Mouse (Mus musculus) frontal cortex, postnatal 36 days (tissue): ENCODE data around the gene Tldc2.

Experiments
- DNase-seq, 2 experiments: peaks; one replicate each; pipeline ENCODE4 v3.0.0; 2022; ENCODE audit warnings: low spot score in 2 of 2

The Tldc2 gene

DNA sequence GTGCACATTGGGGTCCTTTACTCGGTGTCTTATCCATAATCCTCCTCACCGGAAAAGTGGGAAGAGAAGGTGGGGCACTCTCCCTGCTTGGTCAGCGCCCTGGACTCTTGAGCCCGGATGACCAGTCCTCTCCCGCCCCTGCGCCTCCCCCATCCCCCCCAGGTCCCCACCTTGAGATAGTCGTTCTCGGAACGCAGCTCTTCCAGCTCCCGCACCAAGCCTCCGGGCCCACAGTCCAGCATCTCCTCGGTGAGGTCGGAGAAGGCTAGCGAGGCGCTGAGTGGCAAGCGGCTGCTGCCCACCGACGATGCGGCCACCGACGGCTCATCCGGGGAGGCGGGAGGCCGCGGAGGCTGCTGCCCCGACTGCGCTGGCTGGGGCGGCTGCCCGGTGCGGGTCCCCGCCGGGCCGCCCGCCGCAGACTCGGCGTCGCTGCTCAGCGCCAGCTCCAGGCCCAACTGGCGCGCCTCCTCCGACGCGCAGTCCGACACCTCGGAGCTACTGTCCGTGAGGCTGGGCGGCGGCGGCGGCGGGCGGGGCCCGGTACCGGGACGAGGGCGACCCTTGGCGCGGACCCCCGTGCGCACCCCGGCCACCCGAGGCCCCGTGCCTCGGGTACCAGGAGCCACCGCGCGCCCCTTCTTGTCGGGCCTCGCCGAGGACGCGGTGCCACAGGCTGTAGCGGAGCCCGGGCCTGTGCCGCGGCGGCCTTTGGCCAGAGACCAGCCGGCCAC lies 8.6 kb upstream of the Tldc2 start:
- no peak for DNase-seq

GRCm38 (mm10) chr2:157078793-157079700 lies 7.8 kb upstream of the Tldc2 start, which contains the start of gene Soga1:
Soga1 (minus strand) TSS chr2:157079254.
- DNase-seq: peak; percentile 76 to 78

DNA sequence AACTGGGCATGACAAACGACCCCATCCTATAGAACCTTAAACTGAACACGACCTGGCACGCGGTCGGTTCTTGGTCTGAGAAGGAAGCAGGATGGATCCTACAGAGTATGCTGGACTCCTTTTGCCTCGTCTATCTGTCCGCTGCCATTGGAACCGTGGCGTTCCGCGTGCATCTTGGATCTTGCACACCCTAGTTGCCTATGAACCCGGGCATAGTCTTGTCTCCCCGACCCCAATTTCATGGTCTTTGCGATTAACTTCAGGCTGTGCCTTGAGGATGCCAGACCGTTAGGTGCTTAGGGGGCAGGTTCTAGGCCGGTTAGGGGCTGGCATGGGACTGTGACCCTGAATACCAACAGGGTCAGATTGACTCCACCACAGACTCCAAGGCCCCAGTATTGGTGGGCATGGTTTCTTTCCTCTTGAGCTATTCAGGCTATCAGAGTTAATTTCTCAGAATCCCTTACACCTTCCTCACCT lies 7.1 kb upstream of the Tldc2 start:
- no peak for DNase-seq

GRCm38 (mm10) chr2:157081331-157081730 lies 5.5 kb upstream of the Tldc2 start:
- DNase-seq: no peak

DNA sequence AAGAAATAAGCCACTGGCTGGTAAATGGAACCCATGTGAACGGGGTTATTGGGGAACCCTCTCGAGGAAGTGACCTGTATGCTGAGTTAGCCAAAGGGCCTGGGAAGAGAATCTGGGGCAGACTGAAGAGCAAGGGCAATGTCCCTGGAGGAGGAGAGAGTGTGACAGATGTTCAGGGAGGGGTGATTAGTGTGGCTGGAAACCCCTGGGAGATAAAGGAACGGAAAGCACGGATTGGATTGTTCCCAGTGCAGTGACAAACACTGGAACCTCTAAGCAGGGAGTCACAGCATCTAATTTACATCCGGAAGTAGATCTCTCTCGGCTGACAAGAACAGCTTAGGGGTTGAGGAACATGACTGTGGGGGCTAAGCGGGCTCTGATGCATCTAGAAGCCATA lies 4.9 kb upstream of the Tldc2 start:
- no peak for DNase-seq

- DNase-seq: no peak
Measured at GRCm38 (mm10) chr2:157084831-157085585, 1.8 kb upstream of the Tldc2 start.

- peak; percentile 48 to 83 for DNase-seq
Measured at GRCm38 (mm10) chr2:157087536-157088317, 872 bp downstream of the Tldc2 start.

- no peak for DNase-seq
Measured at GRCm38 (mm10) chr2:157092024-157092423, 5.2 kb downstream of the Tldc2 start.

DNA sequence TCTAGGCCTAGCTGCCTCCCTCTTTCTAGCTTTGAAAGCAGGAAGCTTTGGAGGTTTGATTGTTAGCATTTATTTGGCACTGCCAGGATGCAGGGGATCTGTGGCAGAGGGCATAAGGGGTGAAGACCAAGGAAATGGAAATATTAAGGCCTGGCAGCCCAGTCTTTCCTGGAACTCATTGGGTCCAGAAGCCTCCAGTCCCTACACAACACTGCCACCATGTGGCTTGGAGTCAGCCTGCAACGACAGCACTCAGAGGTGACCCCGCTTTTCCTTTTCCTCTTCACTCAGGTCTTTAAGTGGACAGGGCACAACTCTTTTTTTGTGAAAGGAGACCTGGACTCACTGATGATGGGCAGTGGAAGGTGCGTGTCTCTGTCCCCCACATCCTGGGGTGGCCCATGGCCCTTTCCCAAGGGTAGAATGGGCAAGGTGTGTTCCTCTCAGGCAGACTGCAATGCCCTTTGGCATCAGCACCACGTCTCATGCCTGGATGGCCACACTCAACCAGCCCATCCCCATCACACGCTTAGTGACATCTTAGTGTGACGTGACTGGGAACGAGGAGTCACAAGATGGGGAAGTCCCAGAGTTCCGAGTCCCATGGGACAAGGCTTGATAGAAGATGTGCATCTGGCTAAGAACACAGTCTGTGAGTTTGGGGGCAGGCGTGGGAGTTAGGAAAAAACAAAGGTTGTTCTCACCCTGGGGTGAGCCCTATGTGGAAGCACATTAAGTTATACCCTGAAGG lies 8.3 kb downstream of the Tldc2 start:
- DNase-seq: peak; percentile 70 to 74

DNA sequence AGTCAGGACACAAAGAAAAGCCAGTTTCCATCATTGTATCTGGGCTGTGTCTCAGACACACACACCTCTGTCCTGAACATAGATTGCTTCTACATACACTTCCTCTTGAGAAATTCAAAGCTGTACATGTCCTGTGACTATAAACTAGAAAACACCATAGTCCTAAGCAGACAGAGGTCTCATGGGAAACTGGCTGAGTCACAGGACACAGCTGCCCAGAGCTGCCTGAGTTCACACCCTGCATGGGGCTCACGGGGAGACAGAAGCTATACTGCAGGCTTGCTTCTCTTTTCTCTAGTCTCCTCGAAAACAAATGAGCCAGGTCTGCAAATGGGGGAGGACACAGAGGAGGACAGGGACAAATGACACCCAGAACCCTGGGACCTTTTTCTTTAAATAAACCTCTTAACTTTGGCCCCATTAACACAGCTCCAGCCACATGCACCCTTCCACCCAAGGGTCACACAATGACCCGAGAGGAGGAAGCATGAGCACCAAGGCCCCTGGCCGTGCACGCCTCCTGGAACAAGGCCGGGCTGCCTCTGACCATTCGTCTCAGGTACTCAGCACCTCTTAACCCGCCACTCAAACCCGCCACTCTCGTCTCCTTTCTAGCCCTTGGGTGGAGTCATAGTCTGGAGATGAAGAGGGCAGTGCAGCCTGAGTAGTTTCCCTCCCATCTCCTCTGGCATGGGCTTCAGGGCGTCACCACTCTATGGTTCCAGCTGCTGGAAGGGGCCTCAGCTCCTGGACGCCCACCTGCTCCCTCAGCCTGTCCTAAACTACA lies 12.9 kb downstream of the Tldc2 start:
- DNase-seq: no peak

DNA sequence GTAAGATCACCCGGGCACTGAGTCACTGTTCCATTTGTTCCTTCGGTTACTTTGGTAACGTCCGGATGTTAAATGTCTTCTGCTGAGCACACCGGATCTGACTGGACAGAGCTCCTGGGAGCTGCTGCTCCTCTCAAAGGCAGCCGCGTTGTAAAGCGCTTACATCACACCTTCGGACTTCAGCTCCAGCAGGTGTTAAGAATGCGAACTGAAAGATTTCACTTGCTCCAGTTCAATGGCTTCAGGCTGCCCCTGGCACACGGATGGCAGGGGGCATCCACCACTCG lies 13.4 kb downstream of the Tldc2 start:
- DNase-seq: no peak

GRCm38 (mm10) chr2:157101650-157102049 lies 14.8 kb downstream of the Tldc2 start:
- peak in 1 of 2 experiments; percentile 28 for DNase-seq

- DNase-seq: no peak
Measured at GRCm38 (mm10) chr2:157102256-157102655, 15.4 kb downstream of the Tldc2 start.

DNA sequence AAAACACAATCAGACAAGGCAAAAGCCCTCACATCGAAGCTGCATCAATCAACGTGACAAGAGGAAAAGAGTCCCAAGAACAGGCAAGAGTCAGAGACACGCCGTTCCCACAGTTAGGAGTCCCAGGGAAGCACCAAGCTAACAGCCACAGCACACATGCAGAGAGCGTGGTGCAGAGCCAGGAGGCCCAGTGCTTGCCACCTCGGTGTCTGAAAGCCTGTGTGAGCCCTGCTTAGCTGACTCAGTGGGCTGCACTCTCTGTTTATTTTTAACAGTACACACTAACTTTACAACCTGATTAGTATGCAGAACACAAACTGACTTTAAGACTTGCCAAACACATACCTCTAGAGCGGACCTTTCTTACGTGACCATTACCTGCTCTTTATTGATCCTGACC lies 17.6 kb downstream of the Tldc2 start:
- DNase-seq: no peak

GRCm38 (mm10) chr2:157108236-157108635 lies 21.4 kb downstream of the Tldc2 start:
- no peak for DNase-seq

DNA sequence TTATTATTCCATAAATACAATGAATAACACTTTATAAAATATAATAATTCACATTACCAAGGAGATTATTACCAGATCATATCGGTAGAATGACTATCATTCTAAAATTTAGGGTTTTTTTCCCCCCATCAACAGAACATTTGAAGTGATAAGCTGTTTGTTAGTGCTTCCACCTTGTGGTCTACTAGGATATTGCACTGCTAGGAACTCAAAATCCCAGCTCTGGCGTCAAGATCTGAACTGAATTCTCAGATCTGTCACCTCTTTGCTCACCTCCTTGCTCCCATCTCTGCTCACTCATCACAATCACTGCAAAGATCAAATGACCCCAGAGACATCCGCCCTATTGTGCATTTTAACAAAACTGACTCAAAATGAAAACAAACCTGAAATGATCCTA lies 30.1 kb downstream of the Tldc2 start:
- no peak for DNase-seq

DNA sequence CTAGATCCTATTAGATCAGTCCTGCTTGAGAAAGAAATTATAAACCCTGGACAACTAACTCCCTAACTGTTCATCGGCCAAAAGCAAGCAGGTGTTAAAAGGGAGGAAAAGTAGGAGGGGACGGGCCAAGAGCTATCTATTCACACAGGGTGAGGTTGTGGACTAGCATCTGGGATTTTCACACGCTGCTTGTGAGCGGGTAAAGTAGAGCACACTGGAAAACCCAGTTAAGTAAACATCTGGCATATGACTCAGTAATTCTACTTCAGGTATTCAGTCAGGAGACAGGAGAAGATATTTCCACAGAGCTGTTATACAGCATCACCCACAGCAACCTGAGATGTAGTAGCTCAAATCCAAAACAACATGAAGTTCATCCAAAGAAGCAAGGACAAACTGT lies 31.7 kb downstream of the Tldc2 start:
- no peak for DNase-seq

DNA sequence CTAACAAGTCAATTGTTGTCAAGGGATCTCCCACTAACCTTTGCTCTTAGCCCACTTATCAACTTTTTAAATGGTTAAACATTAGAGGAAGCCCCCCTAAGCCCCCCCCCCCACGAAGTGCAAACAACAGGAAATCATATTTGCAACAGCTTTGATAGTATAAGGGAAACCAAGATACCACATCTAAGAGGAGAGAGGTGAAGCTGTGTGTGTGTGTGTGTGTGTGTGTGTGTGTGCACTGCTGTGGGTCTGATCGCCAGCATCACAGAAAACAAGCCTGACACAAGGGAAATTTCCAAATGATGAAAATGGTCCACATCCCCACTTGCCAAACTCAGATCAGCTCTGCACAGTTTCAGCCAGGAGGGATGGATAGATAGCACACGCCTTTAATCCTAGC lies 32.2 kb downstream of the Tldc2 start:
- no peak for DNase-seq

DNA sequence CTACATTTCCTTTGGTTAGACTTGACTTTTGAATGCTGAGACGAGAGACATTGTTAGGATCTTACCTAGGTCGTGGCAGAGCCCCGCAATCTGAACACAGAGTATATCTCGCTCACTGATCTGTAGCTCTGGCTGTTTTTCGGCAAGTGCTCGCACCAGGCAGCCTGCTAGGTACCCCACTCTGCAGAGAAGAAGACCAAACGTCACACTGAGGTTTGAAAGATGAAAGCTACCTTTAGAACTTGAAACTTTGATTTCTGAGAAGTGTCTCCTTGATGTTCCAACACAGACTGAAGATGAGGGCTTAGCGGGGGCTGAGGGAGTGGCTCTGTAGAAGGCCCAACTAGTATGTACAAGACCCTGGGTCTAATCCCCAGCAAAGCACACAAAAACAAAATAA lies 34.9 kb downstream of the Tldc2 start:
- DNase-seq: no peak

- no peak for DNase-seq
Measured at GRCm38 (mm10) chr2:157125246-157125645, 38.4 kb downstream of the Tldc2 start.
